Comparison of ENCODE assay signal across 17 mouse cellular contexts in the genomic region with DNA sequence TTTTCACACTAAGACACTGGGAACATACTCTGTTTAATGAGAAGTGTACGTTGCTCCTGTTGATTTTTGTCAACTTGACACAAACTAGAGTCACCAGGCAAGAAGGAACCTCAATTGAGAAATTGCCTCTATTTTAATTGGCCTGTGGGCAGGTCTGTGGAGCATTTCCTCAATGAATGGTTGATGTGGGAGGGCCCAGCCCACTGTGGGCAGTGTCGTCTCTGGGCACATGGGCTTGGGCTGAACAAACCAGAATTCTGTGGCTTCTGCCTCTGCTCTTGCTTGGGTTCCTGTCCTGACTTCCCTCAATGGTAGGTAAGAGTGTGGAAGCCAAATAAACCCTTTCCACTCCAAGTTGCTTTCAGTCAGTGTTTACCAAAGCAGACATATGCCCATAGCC.
"Had no signal": no experiment of that assay in that cellular context is flagged by ENCODE, and none has a peak within 500 bp of the region (broad histone marks: within the 10 kb centered on the region; RNA-seq: fewer than 3 reads in every experiment).

No protein-coding gene starts in this region.

- ATAC-seq: intestine, embryonic 15.5 days; lung, postnatal 0 days had no signal

- H3K27ac ChIP-seq: intestine, embryonic 15.5 days; kidney, embryonic 15.5 days; liver, embryonic 13.5 days; macrophage; neural tube, embryonic 12.5 days; neural tube, embryonic 15.5 days had no signal

- H3K4me1 ChIP-seq: intestine, embryonic 15.5 days had no signal

- H3K4me3 ChIP-seq: intestine, embryonic 15.5 days; kidney, embryonic 15.5 days; liver, embryonic 13.5 days; neural tube, embryonic 12.5 days; neural tube, embryonic 15.5 days had no signal

- H3K9ac ChIP-seq: intestine, embryonic 15.5 days; kidney, embryonic 15.5 days; liver, embryonic 13.5 days; lung, embryonic 14.5 days; neural tube, embryonic 12.5 days; neural tube, embryonic 15.5 days had no signal

- H3K9me3 ChIP-seq: intestine, embryonic 15.5 days; kidney, embryonic 15.5 days; liver, embryonic 13.5 days; neural tube, embryonic 12.5 days; neural tube, embryonic 15.5 days had no signal

- H3K36me3 ChIP-seq: intestine, embryonic 15.5 days; kidney, embryonic 15.5 days; liver, embryonic 13.5 days; neural tube, embryonic 12.5 days; neural tube, embryonic 15.5 days had no signal

- H3K4me2 ChIP-seq: intestine, embryonic 15.5 days; kidney, embryonic 15.5 days; liver, embryonic 13.5 days; lung, embryonic 14.5 days; midbrain, embryonic 11.5 days; neural tube, embryonic 12.5 days; neural tube, embryonic 15.5 days had no signal

- H3K27me3 ChIP-seq: intestine, embryonic 15.5 days; kidney, embryonic 15.5 days; liver, embryonic 13.5 days; neural tube, embryonic 12.5 days; neural tube, embryonic 15.5 days had no signal

- DNase-seq: kidney, adult 11 months; kidney, adult 8-10 months; kidney, postnatal 10 days; kidney, postnatal 36 days; liver, embryonic 13.5 days; lung, embryonic 14.5 days; midbrain, embryonic 14.5 days; retina, postnatal 1 day; right cerebral cortex, postnatal 25 days; thymus, postnatal 25 days had no signal
